In the genomic region with DNA sequence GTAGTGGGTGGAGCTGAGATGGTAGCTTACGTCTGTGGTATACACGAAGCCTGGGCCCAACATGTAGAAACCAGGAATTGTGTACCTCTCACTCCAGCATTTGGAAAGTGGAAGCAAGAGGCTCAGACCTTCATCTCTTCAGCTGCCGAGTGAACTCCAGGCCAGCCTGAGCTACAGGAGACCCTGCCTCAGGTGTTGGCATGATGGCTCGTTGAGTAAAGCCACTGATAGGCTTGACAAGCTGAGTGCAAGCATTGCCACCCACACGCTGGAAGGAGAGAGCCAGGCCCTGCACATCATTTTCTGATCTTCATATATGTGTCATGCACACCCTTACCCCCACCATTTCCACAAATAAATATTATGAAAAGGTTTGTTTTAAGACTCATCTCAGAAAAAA, we compare ENCODE assay signal across 9 mouse cellular contexts. TPM values are rescaled to one million over a fixed set of nuclear protein-coding genes. Genes with fewer than 3 reads are reported as not detected.
DNase-seq lines count a peak whose midpoint lies in the region; ATAC-seq lines count a peak whose summit lies in the region.
"Had no signal": no experiment of that assay in that cellular context is flagged by ENCODE, and none has a peak within 500 bp of the region (broad histone marks: within the 10 kb centered on the region; RNA-seq: fewer than 3 reads in every experiment).

No protein-coding gene starts in this region.

- no peak for ATAC-seq in lung, embryonic 16.5 days (ENCODE audit: low read depth)
- ATAC-seq in stomach, embryonic 15.5 days (ENCODE audit: insufficient read depth, low FRiP score, low read depth) = no peak

- peak overlapping the region; percentile 91 for H3K27ac ChIP-seq in heart, embryonic 10.5 days
- H3K27ac ChIP-seq in lung, embryonic 16.5 days (ENCODE audit: low read length) = peak overlapping the region; percentile 74
- peak overlapping the region; percentile 96 for H3K27ac ChIP-seq in limb, embryonic 10.5 days
- peak overlapping the region; percentile 85 for H3K27ac ChIP-seq in stomach, embryonic 15.5 days

- 38% methylated on average over 5 of the region's 5 CpGs for WGBS in heart, embryonic 10.5 days
- WGBS in lung, embryonic 16.5 days = 53% methylated on average over 5 of the region's 5 CpGs
- 28% methylated on average over 5 of the region's 5 CpGs for WGBS in limb, embryonic 10.5 days
- WGBS in stomach, embryonic 15.5 days = 51% methylated on average over 5 of the region's 5 CpGs

- no peak overlapping the region for H3K9ac ChIP-seq in lung, embryonic 16.5 days (ENCODE audit: low read length)
- H3K9ac ChIP-seq in stomach, embryonic 15.5 days = no peak overlapping the region

- H3K4me1 ChIP-seq in heart, embryonic 10.5 days = peaks cover 87% of the 10 kb centered on the region
- peaks cover 44% of the 10 kb centered on the region for H3K4me1 ChIP-seq in lung, embryonic 16.5 days (replicated peaks; ENCODE audit: control insufficient read depth, insufficient read depth, low read length)
- H3K4me1 ChIP-seq in limb, embryonic 10.5 days = peaks cover 81% of the 10 kb centered on the region
- peaks cover 53% of the 10 kb centered on the region for H3K4me1 ChIP-seq in stomach, embryonic 15.5 days

- DNase-seq in heart, embryonic 10.5 days (ENCODE audit: low spot score) = no peak
- DNase-seq in heart, adult 9 months (ENCODE audit: low spot score in 2 of 2) = no peak
- no peak for DNase-seq in lung, postnatal 25 days (ENCODE audit: low spot score)
- DNase-seq in limb, embryonic 10.5 days (ENCODE audit: low spot score) = no peak
- DNase-seq in left cerebral cortex, postnatal 4 days = no peak
- DNase-seq in spleen, adult 18-20 months = no peak

- no peaks in the 10 kb centered on the region for H3K27me3 ChIP-seq in heart, embryonic 10.5 days (ENCODE audit: insufficient read depth, poor library complexity, severe bottlenecking)
- no peaks in the 10 kb centered on the region for H3K27me3 ChIP-seq in lung, embryonic 16.5 days (ENCODE audit: control insufficient read depth, insufficient read depth, low read depth, low read length)
- H3K27me3 ChIP-seq in limb, embryonic 10.5 days (ENCODE audit: low read depth, poor library complexity, severe bottlenecking) = no peaks in the 10 kb centered on the region
- H3K27me3 ChIP-seq in stomach, embryonic 15.5 days (replicated peaks) = no peaks in the 10 kb centered on the region
- H3K27me3 ChIP-seq: megakaryocyte, embryonic 14.5 days had no signal

- no peaks in the 10 kb centered on the region for H3K9me3 ChIP-seq in heart, embryonic 10.5 days
- H3K9me3 ChIP-seq in lung, embryonic 16.5 days (ENCODE audit: control insufficient read depth, low read length) = no peaks in the 10 kb centered on the region; the same call in 1 of the 2 replicates
- H3K9me3 ChIP-seq in limb, embryonic 10.5 days (replicated peaks) = no peaks in the 10 kb centered on the region
- H3K9me3 ChIP-seq in stomach, embryonic 15.5 days = no peaks in the 10 kb centered on the region
- H3K9me3 ChIP-seq: megakaryocyte, embryonic 14.5 days had no signal

- intact Hi-C loops in left cerebral cortex, postnatal 4 days (cut with DNase I) = no loop called here

- no peak overlapping the region for H3K4me3 ChIP-seq in heart, embryonic 10.5 days
- H3K4me3 ChIP-seq in lung, embryonic 16.5 days (ENCODE audit: low read length) = no peak overlapping the region
- H3K4me3 ChIP-seq in limb, embryonic 10.5 days = peak overlapping the region; percentile 32
- no peak overlapping the region for H3K4me3 ChIP-seq in stomach, embryonic 15.5 days (replicated peaks)
- H3K4me3 ChIP-seq: megakaryocyte, embryonic 14.5 days had no signal

- no peak overlapping the region for H3K4me2 ChIP-seq in lung, embryonic 16.5 days (ENCODE audit: low read depth, low read length)
- H3K4me2 ChIP-seq in stomach, embryonic 15.5 days = no peak overlapping the region

- H3K36me3 ChIP-seq in heart, embryonic 10.5 days = no peaks in the 10 kb centered on the region
- no peaks in the 10 kb centered on the region for H3K36me3 ChIP-seq in lung, embryonic 16.5 days (ENCODE audit: control insufficient read depth, insufficient read depth, low read length)
- no peaks in the 10 kb centered on the region for H3K36me3 ChIP-seq in limb, embryonic 10.5 days
- H3K36me3 ChIP-seq in stomach, embryonic 15.5 days = no peaks in the 10 kb centered on the region

RNA-seq across cellular contexts. Expression of gene Ssbp3, which starts 44.1 kb away (rescaled TPM):
- polyA plus RNA-seq in heart, embryonic 10.5 days (2016; fragmentation: Nextera tagmentation; extraction: Ambion mirVana) = 69.6 and 139 TPM in 2 replicates
- 49.5 and 61.7 TPM in 2 replicates for polyA plus RNA-seq in lung, embryonic 16.5 days (2015; fragmentation: Nextera tagmentation; extraction: Ambion mirVana)
- polyA plus RNA-seq in limb, embryonic 10.5 days (2016; fragmentation: Nextera tagmentation; extraction: Ambion mirVana) = 225 and 250 TPM in 2 replicates
- polyA plus RNA-seq in stomach, embryonic 15.5 days (2015; fragmentation: Nextera tagmentation; extraction: Ambion mirVana) = 92.4 and 98.5 TPM in 2 replicates
- total RNA-seq in left cerebral cortex, postnatal 4 days (2021) = 100 to 1,000 TPM; 146 to 149 TPM
